Mouse (Mus musculus) adrenal gland, postnatal 4 days (tissue): Measurements from ENCODE around the gene Mycbpap. TPM values are rescaled to one million over a fixed set of nuclear protein-coding genes. Genes with fewer than 3 reads are reported as not detected.

Experiments
- DNase-seq, 2 experiments: peaks; one replicate each; pipeline ENCODE4 v3.0.0; 2021 to 2022; ENCODE audit warnings: low spot score in 2 of 2, mixed read lengths in 2 of 2
- total RNA-seq, 2 experiments: library from RNA; stranded (reverse); gene quantifications; 2 replicates each; pipeline ENCODE4 v1.2.3; 2021

Gene Mycbpap
- total RNA-seq, 2 experiments from 2014 or later: 4.9 to 12.7 TPM

DNA sequence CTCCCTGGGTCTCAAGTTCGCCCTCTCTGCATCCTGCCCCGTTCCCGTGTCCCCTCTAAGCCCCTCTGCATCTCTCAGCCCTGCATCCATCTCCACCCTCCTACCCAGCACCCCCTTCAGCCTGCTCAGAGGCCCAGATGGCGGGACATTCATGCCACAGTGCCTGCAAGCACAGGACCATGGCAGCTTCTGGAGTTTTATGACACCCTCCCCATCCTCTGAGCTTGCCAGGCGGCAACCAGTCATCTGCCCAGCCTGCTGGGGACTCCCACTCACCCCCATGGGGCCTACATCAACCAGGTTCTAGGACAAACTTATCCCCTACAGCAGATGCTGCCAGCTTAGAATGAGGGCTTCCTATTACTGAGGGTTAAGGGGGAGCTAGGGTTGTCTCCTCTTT, 66.8 kb downstream of the Mycbpap start:
- no peak for DNase-seq

Other genes starting within 250 kb of the Mycbpap start
- gene Gm21885, start 239.9 kb downstream of the Mycbpap start, total RNA-seq: not detected
- 100 to 1,000 TPM in 1 of 2 experiments, 10 to 100 TPM in 1; 92.6 to 110 TPM for gene Luc7l3, start 199.8 kb downstream of the Mycbpap start, total RNA-seq
- 100 to 1,000 TPM; 108 to 114 TPM for gene Ankrd40, start 193.7 kb downstream of the Mycbpap start, total RNA-seq
- 10 to 100 TPM in 1 of 2 experiments, 1 to 10 TPM in 1; 7.9 to 11.7 TPM for gene Abcc3, start 128.7 kb downstream of the Mycbpap start, total RNA-seq
- 10 to 100 TPM in 1 of 2 experiments, 1 to 10 TPM in 1; 8.7 to 12.0 TPM for gene Cacna1g, start 47.5 kb downstream of the Mycbpap start, total RNA-seq
- under 1 TPM in 1 of 2 experiments, not detected in 1; 0.11 TPM for gene Spata20, start 35.6 kb downstream of the Mycbpap start, total RNA-seq
- gene Epn3, start 21.8 kb downstream of the Mycbpap start, total RNA-seq: 10 to 100 TPM; 10.3 to 13.2 TPM
- gene Rsad1, start 27.5 kb upstream of the Mycbpap start, total RNA-seq: 10 to 100 TPM; 14.5 to 15.3 TPM
- under 1 TPM; 0.45 to 0.90 TPM for gene Chad, start 43.3 kb upstream of the Mycbpap start, total RNA-seq
- gene Acsf2, start 80.1 kb upstream of the Mycbpap start, total RNA-seq: 10 to 100 TPM; 59.1 to 67.3 TPM
- gene Lrrc59, start 108.0 kb upstream of the Mycbpap start, total RNA-seq: 100 to 1,000 TPM; 122 to 126 TPM
- gene Mrpl27, start 132.0 kb upstream of the Mycbpap start, total RNA-seq: 10 to 100 TPM; 79.8 to 88.5 TPM
- gene Eme1, start 132.2 kb upstream of the Mycbpap start, total RNA-seq: 1 to 10 TPM; 5.3 to 6.1 TPM
- gene Xylt2, start 155.8 kb upstream of the Mycbpap start, total RNA-seq: 10 to 100 TPM; 30.3 to 32.7 TPM
- gene Gm11541, start 182.8 kb upstream of the Mycbpap start, total RNA-seq: under 1 TPM; 0.22 to 0.37 TPM
- under 1 TPM; 0.67 to 0.87 TPM for gene Cdc34b, start 220.0 kb upstream of the Mycbpap start, total RNA-seq